Mouse (Mus musculus): ENCODE data around the gene Btbd9.
A peak's percentile ranks its signal among the peaks of the same experiment; 100 is the strongest.
"Not testable (repeated sequence)": the region's sequence is repeated elsewhere in the genome, so short reads cannot be mapped to it uniquely, and the experiment has no call there.

Gene Btbd9

GRCm38 (mm10) chr17:30575941-30576773 is at the start of gene Btbd9:
Btbd9 (minus strand) TSS chr17:30576488.
- peak; percentile 96 to 98 for DNase-seq (ENCODE audit: low read depth in 2 of 2, low spot score in 2 of 2)

GRCm38 (mm10) chr17:30624132-30624531 is 47.8 kb upstream of the Btbd9 start, which contains the start of gene Dnah8:
Dnah8 (plus strand) TSS chr17:30624354.
- DNase-seq (ENCODE audit: low read depth in 2 of 2, low spot score in 2 of 2): not testable (repeated sequence)

GRCm38 (mm10) chr17:30623200-30623599 is 46.9 kb upstream of the Btbd9 start:
- DNase-seq (ENCODE audit: low read depth in 2 of 2, low spot score in 2 of 2): no peak

GRCm38 (mm10) chr17:30621450-30621849 is 45.2 kb upstream of the Btbd9 start:
- no peak for DNase-seq (ENCODE audit: low read depth in 2 of 2, low spot score in 2 of 2)

GRCm38 (mm10) chr17:30620548-30620947 is 44.3 kb upstream of the Btbd9 start:
- DNase-seq (ENCODE audit: low read depth in 2 of 2, low spot score in 2 of 2): no peak

GRCm38 (mm10) chr17:30619153-30619552 is 42.9 kb upstream of the Btbd9 start:
- no peak for DNase-seq (ENCODE audit: low read depth in 2 of 2, low spot score in 2 of 2)

GRCm38 (mm10) chr17:30618136-30618891 is 42.0 kb upstream of the Btbd9 start:
- no peak for DNase-seq (ENCODE audit: low read depth in 2 of 2, low spot score in 2 of 2)

GRCm38 (mm10) chr17:30616203-30616602 is 39.9 kb upstream of the Btbd9 start:
- DNase-seq (ENCODE audit: low read depth in 2 of 2, low spot score in 2 of 2): no peak

- DNase-seq (ENCODE audit: low read depth in 2 of 2, low spot score in 2 of 2): no peak
Observed at GRCm38 (mm10) chr17:30613350-30613749, 37.1 kb upstream of the Btbd9 start.

- DNase-seq (ENCODE audit: low read depth in 2 of 2, low spot score in 2 of 2): peak; percentile 94 to 98
Observed at GRCm38 (mm10) chr17:30612075-30612859, 36.0 kb upstream of the Btbd9 start.

- DNase-seq (ENCODE audit: low read depth in 2 of 2, low spot score in 2 of 2): peak in 1 of 2 experiments; percentile 38
Observed at GRCm38 (mm10) chr17:30611221-30612074, 35.2 kb upstream of the Btbd9 start.

GRCm38 (mm10) chr17:30610739-30611138 is 34.5 kb upstream of the Btbd9 start:
- no peak for DNase-seq (ENCODE audit: low read depth in 2 of 2, low spot score in 2 of 2)

- DNase-seq (ENCODE audit: low read depth in 2 of 2, low spot score in 2 of 2): no peak
Observed at GRCm38 (mm10) chr17:30609980-30610307, 33.7 kb upstream of the Btbd9 start.

- no peak for DNase-seq (ENCODE audit: low read depth in 2 of 2, low spot score in 2 of 2)
Observed at GRCm38 (mm10) chr17:30609305-30609979, 33.2 kb upstream of the Btbd9 start.

- no peak for DNase-seq (ENCODE audit: low read depth in 2 of 2, low spot score in 2 of 2)
Observed at GRCm38 (mm10) chr17:30607909-30608495, 31.7 kb upstream of the Btbd9 start.

- no peak for DNase-seq (ENCODE audit: low read depth in 2 of 2, low spot score in 2 of 2)
Observed at GRCm38 (mm10) chr17:30607330-30607729, 31.0 kb upstream of the Btbd9 start.

GRCm38 (mm10) chr17:30606634-30607081 is 30.4 kb upstream of the Btbd9 start:
- DNase-seq (ENCODE audit: low read depth in 2 of 2, low spot score in 2 of 2): no peak

- DNase-seq (ENCODE audit: low read depth in 2 of 2, low spot score in 2 of 2): no peak
Observed at GRCm38 (mm10) chr17:30606206-30606605, 29.9 kb upstream of the Btbd9 start.

GRCm38 (mm10) chr17:30605001-30605400 is 28.7 kb upstream of the Btbd9 start:
- no peak for DNase-seq (ENCODE audit: low read depth in 2 of 2, low spot score in 2 of 2)

Data from CD8-positive naive resting alpha-beta T cell, adult 2 months (primary cell).